Mouse (Mus musculus) adrenal gland, adult 8-10 months (tissue): ENCODE results near the gene Podxl. TPM values are rescaled to one million over a fixed set of nuclear protein-coding genes. Genes with fewer than 3 reads are reported as not detected.

Experiments used
- DNase-seq: peaks from one replicate; pipeline ENCODE4 v3.0.0; 2022
- total RNA-seq, 4 experiments: library from RNA; stranded (reverse); gene quantifications; 2 replicates each; pipeline ENCODE4 v1.2.4; 2022

Gene Podxl
- total RNA-seq, 4 experiments from 2014 or later: 37.3 to 73.1 (median 61.3) TPM

DNA sequence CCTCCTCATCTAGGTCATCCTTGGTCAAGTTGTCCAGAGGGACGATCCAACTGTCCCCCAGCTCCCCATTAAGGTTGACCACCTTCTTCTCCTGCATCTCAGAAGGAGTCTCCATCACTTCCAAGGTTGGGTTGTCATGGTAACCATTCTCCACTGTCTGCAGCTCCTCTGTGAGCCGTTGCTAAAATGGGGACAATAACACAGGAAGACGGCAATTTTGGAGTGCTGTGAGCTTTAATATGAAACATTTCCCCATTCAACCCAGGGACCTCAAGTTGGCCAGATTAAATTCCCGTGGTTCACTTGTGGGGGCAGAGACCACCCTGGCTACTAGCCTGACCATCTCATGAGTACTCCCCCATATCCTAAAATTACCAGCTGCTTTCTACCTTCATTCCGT lies 40.7 kb downstream of the Podxl start:
- DNase-seq: no peak

GRCm38 (mm10) chr6:31522478-31522877 lies 41.3 kb downstream of the Podxl start:
- DNase-seq: no peak

DNA sequence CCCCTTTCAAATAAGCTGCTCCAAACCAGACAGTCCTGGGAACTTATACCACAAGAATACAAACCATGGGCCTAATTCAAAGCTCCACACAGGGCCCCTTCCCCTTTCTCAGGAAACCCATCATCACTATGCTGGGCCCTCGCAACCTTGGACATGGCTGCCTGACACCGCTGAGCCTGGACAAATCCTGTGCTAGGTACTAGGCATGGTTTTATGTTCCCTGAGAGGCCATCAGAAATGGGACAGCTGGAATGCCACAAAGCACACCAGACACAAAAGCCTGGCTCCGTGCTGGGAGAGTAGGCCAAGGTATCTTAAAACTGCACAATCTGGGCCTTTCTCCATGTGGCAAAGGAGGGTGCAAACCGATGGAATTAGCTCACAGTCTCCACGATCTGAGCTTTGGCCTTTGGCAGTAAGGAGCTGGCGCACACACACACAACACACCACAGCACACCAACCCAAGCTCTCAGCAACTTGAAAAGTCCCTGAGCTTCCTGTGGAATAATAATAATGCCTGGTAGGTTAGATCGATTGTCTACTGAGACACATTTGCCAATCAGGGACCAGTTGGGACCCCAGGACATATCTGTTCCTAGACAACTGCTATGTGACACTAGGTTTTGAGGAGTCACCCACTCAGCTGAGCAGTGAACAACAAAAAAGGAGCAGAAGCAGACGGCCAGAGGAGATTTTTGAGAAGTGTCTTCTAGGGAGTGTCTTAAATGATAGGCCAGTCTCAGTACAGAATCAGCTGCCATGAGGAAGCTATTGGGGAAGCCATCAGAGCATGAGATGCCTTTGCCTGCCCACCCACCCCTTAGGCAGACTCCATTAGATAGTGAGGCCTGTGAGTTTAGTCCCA lies 42.1 kb downstream of the Podxl start:
- DNase-seq: no peak

DNA sequence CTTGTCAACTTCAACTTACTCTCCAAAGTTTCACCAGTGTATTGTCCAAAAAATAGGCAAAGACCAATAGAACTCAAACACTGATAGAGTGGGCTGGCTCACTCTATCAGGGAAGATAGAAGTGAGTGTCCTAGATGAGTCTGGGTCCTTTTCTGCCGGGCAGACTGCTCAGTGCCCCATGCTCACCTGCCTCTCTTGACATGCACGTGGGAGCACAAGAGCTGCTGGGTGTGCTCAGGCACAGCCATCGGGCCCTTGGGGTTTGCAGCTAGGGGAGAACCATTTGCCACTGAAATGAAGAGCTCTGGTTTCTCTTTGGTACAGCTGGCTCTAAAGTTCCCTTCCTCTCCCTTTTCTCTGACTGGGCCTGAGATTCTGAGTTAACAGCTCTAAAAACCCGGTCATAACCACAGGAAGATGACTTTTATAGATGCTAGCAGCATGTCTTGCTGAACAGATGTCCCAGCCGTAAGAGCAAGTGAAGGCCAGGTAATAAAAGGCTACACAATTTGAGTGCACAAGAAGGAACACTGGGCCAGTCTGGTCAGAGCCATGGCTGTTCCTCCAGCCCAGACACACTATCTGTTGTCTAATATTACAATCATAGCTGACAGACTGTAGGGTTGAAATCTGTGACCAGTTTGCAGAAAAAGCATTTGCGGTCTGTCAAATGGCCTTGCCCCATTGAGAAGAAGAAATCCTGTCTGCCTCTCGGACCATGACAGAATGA lies 43.1 kb downstream of the Podxl start:
- DNase-seq: no peak

- no peak for DNase-seq
These were observed 44.7 kb downstream of the Podxl start for GRCm38 (mm10) chr6:31519001-31519471.

DNA sequence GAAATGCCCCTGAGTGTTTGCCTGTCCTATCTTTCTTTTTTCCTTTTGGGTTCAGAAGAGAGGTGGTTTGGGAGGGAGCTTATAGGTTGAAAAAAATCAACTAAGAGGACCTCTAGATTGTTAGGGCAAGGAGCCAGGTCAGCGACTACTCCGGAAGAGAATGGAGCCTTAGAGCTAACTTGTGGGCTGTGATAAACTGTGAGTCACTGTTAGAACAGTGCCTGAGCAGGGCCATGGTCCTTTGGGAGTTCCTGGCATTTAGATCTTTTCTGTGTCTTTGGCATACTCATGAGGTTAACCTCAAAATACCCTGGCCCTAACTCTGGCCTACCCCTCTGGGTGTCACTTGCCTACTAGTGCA lies 45.5 kb downstream of the Podxl start:
- DNase-seq: peak; percentile 51

DNA sequence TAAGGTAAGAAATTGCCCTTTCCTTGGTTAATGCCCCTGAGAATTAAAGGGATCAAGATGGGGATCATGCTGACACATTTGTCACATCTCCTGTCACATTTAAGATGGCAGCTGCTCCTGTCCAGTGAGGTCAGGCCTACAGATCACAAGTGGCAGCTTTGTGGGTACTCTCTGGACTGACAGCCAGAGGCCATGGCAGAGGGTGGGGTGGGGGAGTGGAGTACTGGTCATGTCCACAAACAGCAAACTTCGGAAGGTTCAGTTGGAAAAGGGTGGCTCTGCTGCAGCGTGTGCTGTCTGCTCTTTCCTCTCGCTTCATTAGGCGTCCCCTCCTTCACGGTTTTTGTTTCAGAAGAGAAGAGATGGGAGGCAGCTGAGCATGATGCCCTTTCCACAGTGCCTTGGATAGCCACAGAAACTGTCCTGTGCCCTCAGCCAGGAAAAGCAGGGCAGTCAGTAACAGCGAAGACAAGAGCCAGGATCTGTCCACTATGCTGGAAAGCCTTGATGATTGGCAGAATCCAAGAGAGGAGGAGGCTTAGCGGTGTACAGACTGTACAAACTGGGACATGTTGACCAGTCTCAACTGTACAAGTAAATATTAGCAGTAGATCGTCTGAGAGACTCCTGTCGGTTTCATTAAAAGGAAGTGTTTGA lies 46.0 kb downstream of the Podxl start:
- no peak for DNase-seq

- no peak for DNase-seq
These were observed 50.1 kb downstream of the Podxl start for GRCm38 (mm10) chr6:31513726-31514125.

DNA sequence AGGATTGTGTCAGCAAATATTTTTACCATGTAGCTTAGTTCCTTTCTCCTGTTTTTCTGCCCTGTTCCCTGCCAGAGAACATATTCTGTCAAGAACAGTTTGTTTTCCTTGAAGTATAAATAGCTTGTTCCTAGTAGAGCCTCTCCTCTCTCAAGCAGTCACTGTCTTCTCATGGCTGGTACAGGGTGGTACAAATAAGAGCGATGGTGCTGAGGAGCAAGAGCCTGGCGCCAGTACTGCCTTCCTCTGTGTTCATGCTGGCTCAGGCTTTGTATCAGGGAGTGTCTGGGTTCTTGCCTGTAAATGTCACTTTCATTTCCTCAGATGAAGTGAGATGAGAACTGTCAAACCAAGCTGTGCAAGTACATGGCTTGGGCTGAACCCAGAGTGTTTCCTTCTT lies 61.2 kb downstream of the Podxl start:
- DNase-seq: no peak

DNA sequence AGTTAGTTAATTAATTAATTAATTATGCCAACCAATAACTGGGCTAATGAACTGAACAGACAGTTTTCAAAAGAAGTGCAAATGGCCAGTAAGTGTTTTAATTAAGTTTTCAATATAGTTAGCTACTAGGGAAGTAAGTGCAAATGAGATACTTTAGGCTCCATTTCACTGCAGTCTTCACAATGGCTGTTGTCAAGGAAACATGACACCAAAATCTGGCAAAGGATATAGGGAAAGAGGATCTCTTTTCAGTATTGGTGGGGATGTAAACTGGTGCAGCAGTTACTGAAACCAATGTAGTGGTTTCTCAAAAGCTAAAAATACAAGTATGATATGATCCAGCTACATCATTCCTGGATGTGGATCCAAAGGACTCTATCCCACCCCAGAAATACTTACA lies 63.1 kb downstream of the Podxl start:
- no peak for DNase-seq

DNA sequence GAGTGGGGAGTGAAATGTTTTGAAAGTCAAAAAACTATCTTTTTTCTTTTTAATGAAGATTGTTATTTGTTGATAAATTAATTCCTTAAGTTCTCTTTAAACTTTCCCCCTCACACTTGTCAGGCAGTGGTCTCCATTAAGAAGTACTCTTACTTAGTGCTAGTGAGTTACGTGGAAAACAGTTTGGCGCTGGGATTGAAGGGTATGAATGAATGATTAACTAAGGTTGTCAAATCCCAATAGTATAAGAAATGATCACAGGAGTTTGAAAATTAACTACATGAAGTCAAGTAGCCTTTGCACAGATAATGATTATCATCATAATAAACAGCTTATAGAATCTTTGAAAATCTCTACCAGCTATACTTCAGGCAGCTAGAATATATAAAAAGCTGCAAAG lies 63.5 kb downstream of the Podxl start:
- no peak for DNase-seq

DNA sequence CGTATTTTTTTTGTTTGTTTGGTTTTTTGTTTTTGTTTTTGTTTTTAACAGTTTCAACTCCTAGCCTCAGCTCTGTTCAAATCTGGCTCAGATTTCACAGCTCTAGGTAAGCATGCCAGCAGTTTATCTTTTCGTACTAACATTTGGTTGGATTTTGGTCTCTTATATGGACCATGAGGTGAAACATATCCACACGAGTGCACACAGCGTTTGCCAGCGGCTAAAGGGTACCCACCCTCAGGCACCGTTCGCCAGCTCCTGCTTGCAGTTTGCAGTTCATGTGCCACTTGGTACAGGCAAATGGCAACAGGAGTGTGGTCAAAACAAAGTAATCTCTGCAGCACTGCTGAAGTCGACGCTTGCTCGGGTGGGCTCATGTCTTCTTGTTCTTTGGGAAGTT lies 63.9 kb downstream of the Podxl start:
- DNase-seq: no peak

GRCm38 (mm10) chr6:31496227-31496626 lies 67.6 kb downstream of the Podxl start:
- DNase-seq: no peak

- no peak for DNase-seq
These were observed 68.6 kb downstream of the Podxl start for GRCm38 (mm10) chr6:31495122-31495731.

GRCm38 (mm10) chr6:31489950-31490349 lies 73.8 kb downstream of the Podxl start:
- DNase-seq: no peak

- DNase-seq: no peak
These were observed 77.2 kb downstream of the Podxl start for GRCm38 (mm10) chr6:31486601-31487000.

DNA sequence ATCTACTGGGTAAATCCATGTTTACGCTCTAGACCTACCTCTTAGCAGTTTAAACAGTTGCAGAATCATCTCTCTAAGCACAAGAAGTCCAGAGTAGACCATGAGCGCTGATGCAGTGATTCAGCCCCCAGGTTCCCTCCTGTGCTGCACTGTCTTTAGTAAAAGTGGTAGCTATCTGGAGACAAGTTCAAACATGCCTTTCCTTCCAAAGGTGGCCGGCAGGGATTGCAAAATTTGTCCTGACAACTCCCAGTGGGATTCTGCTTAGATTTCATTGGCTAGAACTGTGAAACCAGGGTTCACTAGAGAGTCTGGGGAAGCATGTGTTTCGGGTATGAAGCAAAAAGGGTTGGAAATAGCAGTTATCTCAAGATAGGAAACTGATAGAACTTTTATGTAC lies 83.8 kb downstream of the Podxl start:
- DNase-seq: no peak

DNA sequence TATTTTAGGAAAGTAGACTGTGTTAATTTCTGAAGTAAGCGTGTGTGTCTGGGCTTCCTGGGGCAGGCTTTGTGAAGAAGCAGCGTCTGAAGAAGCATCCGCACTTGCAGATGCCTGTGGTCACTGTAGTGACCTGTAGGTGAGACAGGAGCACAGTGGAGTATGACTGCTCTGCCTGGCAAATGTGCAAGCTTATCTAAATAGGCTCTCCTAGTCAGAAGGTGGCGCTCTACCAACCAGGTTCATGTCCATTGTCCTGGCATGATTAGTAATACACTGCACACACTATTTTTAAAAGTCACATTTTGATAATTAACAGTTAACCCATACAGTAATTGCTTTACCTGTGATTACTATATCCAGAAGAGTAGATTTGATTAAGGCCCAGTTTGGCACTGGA lies 85.6 kb downstream of the Podxl start:
- no peak for DNase-seq
